Mouse (Mus musculus) stomach, embryonic 15.5 days (tissue): ENCODE data around the gene Slc4a1. TPM values are rescaled to one million over a fixed set of nuclear protein-coding genes. Genes with fewer than 3 reads are reported as not detected.
A peak's percentile ranks its signal among the peaks of the same experiment; 100 is the strongest.

Experiments
- ATAC-seq: fragments of 200-750 bp; cut with Nextera tagmentation; 2 replicates; pipeline ENCODE4 v1.8.0; 2017; ENCODE audit warnings: low read depth, moderate number of reproducible peaks, moderate TSS enrichment; ENCODE audit not compliant: insufficient read depth, low FRiP score
- H3K27ac ChIP-seq: fragments of 300-500 bp; sonication (generic); 2 replicates; pipeline ENCODE4 v1.5.1; 2015; ENCODE audit warnings: mild to moderate bottlenecking, inconsistent platforms
- H3K27me3 ChIP-seq: fragments of 300-500 bp; sonication (generic); replicated peaks from 2 replicates; pipeline ENCODE4 v1.6.1; 2015; ENCODE audit warnings: inconsistent platforms
- H3K36me3 ChIP-seq: fragments of 300-500 bp; sonication (generic); 2 replicates; pipeline ENCODE4 v1.6.1; 2015; ENCODE audit warnings: inconsistent platforms
- H3K4me1 ChIP-seq: fragments of 300-500 bp; sonication (generic); 2 replicates; pipeline ENCODE4 v1.6.1; 2015; ENCODE audit warnings: inconsistent platforms
- H3K4me2 ChIP-seq: fragments of 300-500 bp; sonication (generic); 2 replicates; pipeline ENCODE4 v1.6.1; 2015; ENCODE audit warnings: mild to moderate bottlenecking, inconsistent platforms
- H3K4me3 ChIP-seq: fragments of 300-500 bp; sonication (generic); replicated peaks from 2 replicates; pipeline ENCODE4 v1.5.1; 2015; ENCODE audit warnings: inconsistent platforms
- H3K9ac ChIP-seq: fragments of 300-500 bp; sonication (generic); 2 replicates; pipeline ENCODE4 v1.6.1; 2015; ENCODE audit warnings: inconsistent platforms
- H3K9me3 ChIP-seq: fragments of 300-500 bp; sonication (generic); 2 replicates; pipeline ENCODE4 v1.6.1; 2016; ENCODE audit warnings: inconsistent platforms
- WGBS: fragments of 180-500 bp; shearing (Covaris S2); methylation state at CpG from one replicate; pipeline ENCODE4 v1.1.7; 2015; 5-methylcytosine and 5-hydroxymethylcytosine counted together
- polyA plus RNA-seq: library from polyadenylated mRNA; unstranded; fragments of >200 nt; fragmentation: Nextera tagmentation; extraction: Ambion mirVana; gene quantifications from 2 replicates; pipeline ENCODE4 v1.2.1, GENCODE M21; 2015

The Slc4a1 gene
- polyA plus RNA-seq, 1 experiment from 2014 or later = 68.8 TPM

- Histone ChIP-seq H3K27ac (no peak overlapping the region), H3K4me1 (peaks cover 7% of the 10 kb centered on the region; the same call in 1 of the 2 replicates), H3K4me2 (no peak overlapping the region), H3K9me3 (no peaks in the 10 kb centered on the region), H3K27me3 (no peaks in the 10 kb centered on the region), H3K36me3 (no peaks in the 10 kb centered on the region), H3K4me3 (no peak overlapping the region), H3K9ac (no peak overlapping the region)
- 0 out of 2 replicates have a peak, but pooled peaks have one; percentile 18 for ATAC-seq
- WGBS = 56% methylated on average over 11 of the region's 11 CpGs
These were observed 26.8 kb downstream of the Slc4a1 start for GRCm38 (mm10) chr11:102339195-102339594.

- H3K9ac ChIP-seq = no peak overlapping the region
- no peak overlapping the region for H3K4me2 ChIP-seq
- no peaks in the 10 kb centered on the region for H3K36me3 ChIP-seq
- ATAC-seq = peak; percentile 18; the same call in 1 of the 2 replicates
- no peak overlapping the region for H3K27ac ChIP-seq
- WGBS = 35% methylated on average over 3 of the region's 3 CpGs
- no peak overlapping the region for H3K4me3 ChIP-seq
- H3K4me1 ChIP-seq = peaks cover 7% of the 10 kb centered on the region; the same call in 1 of the 2 replicates
- no peaks in the 10 kb centered on the region for H3K27me3 ChIP-seq
- H3K9me3 ChIP-seq = no peaks in the 10 kb centered on the region
These were observed 27.4 kb downstream of the Slc4a1 start for GRCm38 (mm10) chr11:102338561-102338960.

- no peak overlapping the region for H3K4me3 ChIP-seq
- H3K36me3 ChIP-seq = no peaks in the 10 kb centered on the region
- 68% methylated on average over 1 of the region's 1 CpGs for WGBS
These were observed 28.1 kb downstream of the Slc4a1 start for GRCm38 (mm10) chr11:102337921-102338320.

DNA sequence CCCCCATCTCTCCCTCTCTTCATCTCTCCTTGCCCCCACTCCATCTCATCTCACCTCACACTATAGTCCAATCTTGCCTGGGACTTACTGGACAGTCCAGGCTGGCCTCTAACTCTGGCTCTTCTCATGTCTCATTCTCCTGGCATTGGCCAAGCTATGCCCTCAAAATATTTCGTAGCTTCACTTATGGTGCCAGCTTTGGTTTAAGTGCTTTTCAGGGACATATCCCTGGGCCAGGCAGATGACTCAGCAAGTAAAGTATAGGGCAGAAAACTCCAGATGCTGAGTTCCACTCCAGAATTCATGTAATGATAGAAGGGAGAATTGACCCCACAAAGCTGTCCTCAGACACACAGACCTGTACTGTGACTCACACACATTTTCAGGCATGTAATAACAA, 29.8 kb downstream of the Slc4a1 start:
- H3K4me1 ChIP-seq = peaks cover 7% of the 10 kb centered on the region; the same call in 1 of the 2 replicates
- no peak overlapping the region for H3K4me3 ChIP-seq
- H3K36me3 ChIP-seq = no peaks in the 10 kb centered on the region
- no peaks in the 10 kb centered on the region for H3K9me3 ChIP-seq
- no peak overlapping the region for H3K27ac ChIP-seq
- WGBS = 72% methylated on average over 1 of the region's 1 CpGs
- no peaks in the 10 kb centered on the region for H3K27me3 ChIP-seq
- ATAC-seq = no peak; the same call in 1 of the 2 replicates
- no peak overlapping the region for H3K9ac ChIP-seq
- H3K4me2 ChIP-seq = no peak overlapping the region

More at GRCm38 (mm10) chr11:102337921-102338320, 28.1 kb downstream of the Slc4a1 start:
- ATAC-seq = no peak
- no peak overlapping the region for H3K27ac ChIP-seq
- no peak overlapping the region for H3K9ac ChIP-seq
- H3K4me1 ChIP-seq = peaks cover 7% of the 10 kb centered on the region; the same call in 1 of the 2 replicates
- H3K27me3 ChIP-seq = no peaks in the 10 kb centered on the region
- H3K9me3 ChIP-seq = no peaks in the 10 kb centered on the region
- no peak overlapping the region for H3K4me2 ChIP-seq

DNA sequence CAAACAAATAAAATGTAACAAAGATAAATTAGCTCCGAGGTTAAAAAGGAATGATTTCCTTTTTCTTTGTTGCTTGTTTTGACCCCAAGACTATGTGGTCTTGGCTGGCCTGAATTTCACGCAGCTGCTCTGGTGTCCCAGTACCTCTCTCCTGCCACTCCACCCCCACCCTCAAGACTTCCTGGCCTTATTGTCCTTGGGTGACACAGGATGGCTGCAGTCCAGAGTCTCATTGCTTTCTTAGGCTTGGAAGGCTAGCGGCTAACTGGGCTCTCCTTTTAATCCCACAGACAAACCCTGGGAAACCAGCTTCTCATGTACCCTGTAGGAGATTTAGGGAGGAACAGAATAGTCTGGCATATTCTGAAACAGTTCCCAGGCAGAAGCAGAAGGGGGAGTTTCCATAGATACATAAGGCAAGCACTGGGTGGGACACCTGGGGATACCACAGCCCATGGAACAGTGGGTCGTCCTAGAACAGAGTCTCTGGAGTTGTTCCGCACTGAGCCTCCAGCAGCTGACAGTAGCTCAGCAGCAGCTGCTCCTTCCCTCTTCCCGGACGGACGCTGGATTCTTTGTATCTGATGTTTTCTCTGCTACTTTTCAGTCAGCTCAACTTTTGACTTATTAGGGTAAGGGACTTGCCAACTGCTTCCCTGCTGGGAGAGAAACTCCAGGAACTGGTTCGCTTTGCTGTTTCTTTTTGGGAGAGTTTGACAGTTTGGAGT, 30.9 kb downstream of the Slc4a1 start:
- H3K27ac ChIP-seq = 0 out of 2 replicates have a peak overlapping the region, but pooled peaks have one; percentile 31

GRCm38 (mm10) chr11:102334010-102334409, 32.0 kb downstream of the Slc4a1 start:
- Histone ChIP-seq H3K9me3 (no peaks in the 10 kb centered on the region), H3K9ac (no peak overlapping the region), H3K4me2 (no peak overlapping the region), H3K4me3 (no peak overlapping the region), H3K27me3 (no peaks in the 10 kb centered on the region), H3K36me3 (no peaks in the 10 kb centered on the region), H3K27ac (no peak overlapping the region), H3K4me1 (peaks cover 5% of the 10 kb centered on the region; the same call in 1 of the 2 replicates)
- ATAC-seq = no peak
- WGBS = 52% methylated on average over 4 of the region's 4 CpGs

More for the DNA sequence above, 30.9 kb downstream of the Slc4a1 start:
- H3K9me3 ChIP-seq = no peaks in the 10 kb centered on the region
- H3K9ac ChIP-seq = no peak overlapping the region
- no peak overlapping the region for H3K4me3 ChIP-seq
- H3K36me3 ChIP-seq = no peaks in the 10 kb centered on the region
- 32% methylated on average over 9 of the region's 9 CpGs for WGBS
- no peak for ATAC-seq
- H3K27me3 ChIP-seq = no peaks in the 10 kb centered on the region
- H3K4me1 ChIP-seq = peaks cover 7% of the 10 kb centered on the region; the same call in 1 of the 2 replicates
- no peak overlapping the region for H3K4me2 ChIP-seq

DNA sequence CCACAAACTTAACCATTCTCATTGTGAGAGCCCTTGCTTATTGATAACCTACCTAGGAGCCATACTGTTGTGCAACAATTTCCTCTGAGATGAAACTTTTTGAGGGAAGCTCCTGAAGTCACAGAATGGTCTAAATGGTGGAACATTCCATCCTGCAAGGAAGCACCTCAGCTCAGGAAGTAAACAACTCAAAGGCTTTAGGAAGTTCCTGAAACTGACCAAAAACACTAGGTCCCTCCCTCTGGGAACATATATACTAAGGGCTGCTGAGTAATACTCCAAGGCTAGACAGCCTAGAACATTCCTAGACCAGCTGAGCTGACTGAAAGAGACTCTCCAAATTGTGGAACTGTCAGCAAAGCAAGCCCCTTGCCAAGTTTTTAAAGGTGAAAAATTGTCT, 32.9 kb downstream of the Slc4a1 start:
- Histone ChIP-seq H3K27ac (no peak overlapping the region), H3K9ac (no peak overlapping the region), H3K4me3 (no peak overlapping the region), H3K36me3 (no peaks in the 10 kb centered on the region), H3K27me3 (no peaks in the 10 kb centered on the region), H3K9me3 (no peaks in the 10 kb centered on the region), H3K4me1 (peaks cover 5% of the 10 kb centered on the region; the same call in 1 of the 2 replicates), H3K4me2 (no peak overlapping the region)
- ATAC-seq = no peak

GRCm38 (mm10) chr11:102331806-102332205, 34.2 kb downstream of the Slc4a1 start:
- peaks cover 5% of the 10 kb centered on the region; the same call in 1 of the 2 replicates for H3K4me1 ChIP-seq
- no peaks in the 10 kb centered on the region for H3K36me3 ChIP-seq
- no peak for ATAC-seq
- H3K9me3 ChIP-seq = no peaks in the 10 kb centered on the region
- 54% methylated on average over 4 of the region's 4 CpGs for WGBS
- H3K4me3 ChIP-seq = no peak overlapping the region
- no peak overlapping the region for H3K9ac ChIP-seq
- H3K27ac ChIP-seq = no peak overlapping the region
- no peaks in the 10 kb centered on the region for H3K27me3 ChIP-seq
- H3K4me2 ChIP-seq = no peak overlapping the region

DNA sequence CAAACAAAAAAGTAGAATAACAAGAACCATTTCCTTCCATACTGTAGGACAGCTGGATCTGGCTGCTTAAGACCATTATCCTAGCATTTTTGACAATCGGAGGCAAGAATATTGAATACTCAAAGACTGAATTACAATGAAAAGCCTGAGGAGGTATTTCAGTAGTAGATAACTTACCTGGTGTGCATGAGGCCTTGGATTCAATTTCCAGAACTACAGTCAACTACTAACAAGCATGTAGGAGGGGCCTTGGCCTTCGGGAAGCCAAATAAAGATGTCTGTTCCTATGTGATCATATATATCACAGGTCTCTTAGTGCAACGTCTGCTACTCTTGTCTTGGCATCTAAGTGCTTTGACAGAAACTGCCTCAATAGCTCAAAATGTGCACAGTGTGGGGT, 36.0 kb downstream of the Slc4a1 start:
- no peaks in the 10 kb centered on the region for H3K9me3 ChIP-seq
- 76% methylated on average over 3 of the region's 3 CpGs for WGBS

DNA sequence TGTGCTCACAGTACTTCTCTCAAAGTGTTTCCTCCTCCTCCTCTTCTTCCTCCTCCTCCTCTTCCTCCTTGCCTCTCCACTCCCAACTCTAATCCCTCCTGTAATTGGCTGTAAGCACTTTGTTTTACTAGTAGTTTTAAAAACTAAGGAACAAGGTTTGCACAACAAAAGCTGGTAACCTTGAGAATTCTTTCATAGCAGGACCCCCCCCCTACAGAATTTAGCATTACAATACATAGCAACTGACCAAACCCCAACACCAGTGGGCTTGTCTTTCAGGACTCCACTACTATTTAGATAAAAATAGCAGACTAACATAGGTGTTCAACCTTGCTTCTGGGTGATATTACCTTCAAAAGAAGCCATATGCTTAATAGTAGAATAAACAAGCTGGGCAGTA, 36.5 kb downstream of the Slc4a1 start:
- no peaks in the 10 kb centered on the region for H3K27me3 ChIP-seq
- no peak overlapping the region for H3K9ac ChIP-seq
- no peak for ATAC-seq
- no peaks in the 10 kb centered on the region for H3K9me3 ChIP-seq
- H3K36me3 ChIP-seq = no peaks in the 10 kb centered on the region
- no peak overlapping the region for H3K27ac ChIP-seq
- H3K4me2 ChIP-seq = no peak overlapping the region
- H3K4me3 ChIP-seq = no peak overlapping the region
- no peaks in the 10 kb centered on the region for H3K4me1 ChIP-seq

More for the DNA sequence above, 36.0 kb downstream of the Slc4a1 start:
- Histone ChIP-seq H3K4me1 (peaks cover 4% of the 10 kb centered on the region; the same call in 1 of the 2 replicates), H3K27ac (no peak overlapping the region), H3K36me3 (no peaks in the 10 kb centered on the region), H3K4me3 (no peak overlapping the region), H3K9ac (no peak overlapping the region), H3K4me2 (no peak overlapping the region), H3K27me3 (no peaks in the 10 kb centered on the region)
- no peak for ATAC-seq

- Histone ChIP-seq H3K4me2 (no peak overlapping the region), H3K27me3 (no peaks in the 10 kb centered on the region), H3K9ac (no peak overlapping the region), H3K27ac (no peak overlapping the region), H3K36me3 (no peaks in the 10 kb centered on the region), H3K4me3 (no peak overlapping the region), H3K4me1 (no peaks in the 10 kb centered on the region), H3K9me3 (no peaks in the 10 kb centered on the region)
- 74% methylated on average over 7 of the region's 7 CpGs for whole genome bisulfite sequencing
- ATAC-seq = no peak
These were observed 38.2 kb downstream of the Slc4a1 start for GRCm38 (mm10) chr11:102327839-102328238.

DNA sequence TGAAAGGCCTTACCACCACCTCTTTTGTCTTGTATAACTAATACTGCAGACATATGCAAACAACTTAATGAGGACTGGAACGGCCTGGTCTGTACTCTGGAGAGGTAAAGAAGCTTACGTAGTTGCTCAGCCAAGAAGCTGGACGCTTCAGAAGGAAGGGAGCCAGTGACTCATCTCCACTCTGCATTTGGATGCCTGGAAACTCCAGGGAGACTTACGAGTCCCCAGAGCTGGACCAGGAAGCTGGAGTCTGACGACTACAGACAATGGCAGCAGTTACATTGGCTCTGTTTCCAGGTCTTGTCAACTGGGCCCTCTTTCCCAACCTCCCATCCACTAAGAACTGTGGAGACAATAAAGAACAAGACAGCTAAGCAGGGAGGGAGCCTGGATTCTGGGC, 38.8 kb downstream of the Slc4a1 start:
- Histone ChIP-seq H3K4me1 (no peaks in the 10 kb centered on the region), H3K27ac (no peak overlapping the region), H3K9ac (no peak overlapping the region), H3K4me3 (no peak overlapping the region), H3K9me3 (no peaks in the 10 kb centered on the region), H3K36me3 (no peaks in the 10 kb centered on the region), H3K27me3 (no peaks in the 10 kb centered on the region), H3K4me2 (no peak overlapping the region)
- WGBS = 53% methylated on average over 5 of the region's 5 CpGs
- no peak for ATAC-seq
